In genomic region chr8:107295450-107295849, GRCm38 (mm10) we compare ENCODE assay signal across 12 mouse cellular contexts. TPM values are rescaled to one million over a fixed set of nuclear protein-coding genes. Genes with fewer than 3 reads are reported as not detected.
DNase-seq lines count a peak whose midpoint lies in the region; ATAC-seq and TF ChIP-seq lines count a peak whose summit lies in the region.
"Had no signal": no experiment of that assay in that cellular context is flagged by ENCODE, and none has a peak within 500 bp of the region (broad histone marks: within the 10 kb centered on the region; RNA-seq: fewer than 3 reads in every experiment).

No protein-coding gene starts in this region.

- TF ChIP-seq EP300 in stomach, postnatal 0 days (optimal IDR thresholded peaks at IDR 0.05), result no peak

- H3K9me3 ChIP-seq in forebrain, embryonic 10.5 days, result no peaks in the 10 kb centered on the region
- H3K9me3 ChIP-seq in forebrain, embryonic 13.5 days (replicated peaks), result no peaks in the 10 kb centered on the region
- H3K9me3 ChIP-seq in stomach, embryonic 14.5 days (ENCODE audit: control insufficient read depth, low read depth, low read length), result no peaks in the 10 kb centered on the region
- no peaks in the 10 kb centered on the region for H3K9me3 ChIP-seq in stomach, postnatal 0 days (ENCODE audit: control insufficient read depth, low read length)

- TF ChIP-seq POLR2A in kidney, adult 2 months (IDR thresholded peaks at IDR 0.05; ENCODE audit: low read depth, low read length), result no peak

- H3K4me1 ChIP-seq in forebrain, embryonic 10.5 days, result peaks cover 27% of the 10 kb centered on the region
- peaks cover 16% of the 10 kb centered on the region for H3K4me1 ChIP-seq in forebrain, embryonic 13.5 days
- H3K4me1 ChIP-seq in kidney, adult 2 months (ENCODE audit: control insufficient read depth, insufficient read depth, low read length), result peaks cover 6% of the 10 kb centered on the region; the same call in 1 of the 2 replicates
- peaks cover 6% of the 10 kb centered on the region; the same call in 1 of the 2 replicates for H3K4me1 ChIP-seq in stomach, embryonic 14.5 days (ENCODE audit: control insufficient read depth, insufficient read depth, low read length)
- H3K4me1 ChIP-seq in stomach, postnatal 0 days (replicated peaks; ENCODE audit: control insufficient read depth, insufficient read depth), result no peaks in the 10 kb centered on the region

- no peak overlapping the region for H3K27ac ChIP-seq in forebrain, embryonic 10.5 days
- no peak overlapping the region for H3K27ac ChIP-seq in forebrain, embryonic 13.5 days
- peak overlapping the region; percentile 38; the same call in 1 of the 2 replicates for H3K27ac ChIP-seq in kidney, adult 2 months (ENCODE audit: insufficient read depth, low read depth, low read length)
- H3K27ac ChIP-seq in stomach, embryonic 14.5 days (ENCODE audit: low read length), result no peak overlapping the region
- no peak overlapping the region for H3K27ac ChIP-seq in stomach, postnatal 0 days (replicated peaks)

- ATAC-seq in forebrain, embryonic 13.5 days, result no peak
- ATAC-seq in stomach, embryonic 14.5 days (ENCODE audit: insufficient number of reproducible peaks, insufficient read depth, low FRiP score, low read depth), result no peak
- ATAC-seq in stomach, postnatal 0 days (ENCODE audit: low FRiP score, low TSS enrichment), result no peak
- ATAC-seq: lung, postnatal 0 days had no signal

- H3K9ac ChIP-seq in forebrain, embryonic 13.5 days, result no peak overlapping the region
- no peak overlapping the region for H3K9ac ChIP-seq in stomach, embryonic 14.5 days (replicated peaks; ENCODE audit: low read depth, low read length)
- H3K9ac ChIP-seq in stomach, postnatal 0 days (ENCODE audit: low read length), result no peak overlapping the region

- no peak overlapping the region for H3K4me2 ChIP-seq in forebrain, embryonic 13.5 days
- peak overlapping the region; percentile 64; the same call in 1 of the 2 replicates for H3K4me2 ChIP-seq in stomach, embryonic 14.5 days (replicated peaks; ENCODE audit: low read depth, low read length)
- H3K4me2 ChIP-seq in stomach, postnatal 0 days (replicated peaks; ENCODE audit: low read depth), result no peak overlapping the region

- peak overlapping the region; percentile 98; the same call in 1 of the 2 replicates for H3K4me3 ChIP-seq in forebrain, embryonic 10.5 days
- H3K4me3 ChIP-seq in forebrain, embryonic 13.5 days, result no peak overlapping the region
- no peak overlapping the region for H3K4me3 ChIP-seq in kidney, adult 2 months (ENCODE audit: insufficient read depth, low read depth, low read length)
- no peak overlapping the region for H3K4me3 ChIP-seq in stomach, embryonic 14.5 days (ENCODE audit: low read depth, low read length)
- H3K4me3 ChIP-seq in stomach, postnatal 0 days (ENCODE audit: low read depth, low read length), result no peak overlapping the region

- DNase-seq in forebrain, embryonic 10.5 days (ENCODE audit: extremely low spot score, low spot score), result no peak
- DNase-seq in kidney, adult 2 months, result no peak
- DNase-seq in kidney, postnatal 4 days, result no peak
- DNase-seq in stomach, postnatal 0 days (ENCODE audit: low spot score), result no peak
- no peak for DNase-seq in right cerebral cortex, postnatal 25 days
- no peak for DNase-seq in B cell, adult 2 months
- DNase-seq: adrenal gland, postnatal 25 days; cerebellum, adult 11-12 months; kidney, adult 18-20 months had no signal

- H3K36me3 ChIP-seq in forebrain, embryonic 10.5 days (replicated peaks), result peaks cover 13% of the 10 kb centered on the region
- H3K36me3 ChIP-seq in forebrain, embryonic 13.5 days (ENCODE audit: poor library complexity, severe bottlenecking), result no peaks in the 10 kb centered on the region
- peaks cover 2% of the 10 kb centered on the region; the same call in 1 of the 2 replicates for H3K36me3 ChIP-seq in kidney, adult 2 months (ENCODE audit: control insufficient read depth, insufficient read depth, low read length)
- H3K36me3 ChIP-seq in stomach, embryonic 14.5 days (ENCODE audit: control insufficient read depth, insufficient read depth, low read length), result peaks cover 2% of the 10 kb centered on the region; the same call in 1 of the 2 replicates
- H3K36me3 ChIP-seq in stomach, postnatal 0 days (ENCODE audit: control insufficient read depth, insufficient read depth, low read length), result no peaks in the 10 kb centered on the region

- WGBS in forebrain, embryonic 10.5 days, result 89% methylated on average over 1 of the region's 1 CpGs
- 90% methylated on average over 1 of the region's 1 CpGs for WGBS in forebrain, embryonic 13.5 days
- WGBS in kidney, adult 2 months, result 56% methylated on average over 1 of the region's 1 CpGs
- 89% methylated on average over 1 of the region's 1 CpGs for WGBS in stomach, embryonic 14.5 days
- WGBS in stomach, postnatal 0 days, result 82% methylated on average over 1 of the region's 1 CpGs

- no peak for TF ChIP-seq CTCF in kidney, adult 2 months (conservative IDR thresholded peaks at IDR 0.05; ENCODE audit: insufficient read depth, insufficient read length, low read depth, low read length)
- no peak for TF ChIP-seq CTCF in stomach, postnatal 0 days (IDR thresholded peaks at IDR 0.05; ENCODE audit: low read depth)

- no peaks in the 10 kb centered on the region for H3K27me3 ChIP-seq in forebrain, embryonic 10.5 days (ENCODE audit: poor library complexity, severe bottlenecking)
- H3K27me3 ChIP-seq in forebrain, embryonic 13.5 days, result no peaks in the 10 kb centered on the region
- H3K27me3 ChIP-seq in kidney, adult 2 months (replicated peaks; ENCODE audit: control insufficient read depth, insufficient read depth, low read length), result no peaks in the 10 kb centered on the region
- H3K27me3 ChIP-seq in stomach, embryonic 14.5 days (ENCODE audit: control insufficient read depth, insufficient read depth, low read length), result no peaks in the 10 kb centered on the region
- H3K27me3 ChIP-seq in stomach, postnatal 0 days (ENCODE audit: control insufficient read depth, insufficient read depth, low read length), result no peaks in the 10 kb centered on the region

RNA-seq across cellular contexts. Expression of gene Nfat5, which starts 2.2 kb away (rescaled TPM):
- 7.6 and 7.8 TPM in 2 replicates for polyA plus RNA-seq in forebrain, embryonic 10.5 days (2016; fragmentation: Nextera tagmentation; extraction: Ambion mirVana)
- 9.9 and 10.2 TPM in 2 replicates for polyA plus RNA-seq in forebrain, embryonic 13.5 days (2015; fragmentation: Nextera tagmentation; extraction: Ambion mirVana)
- polyA plus RNA-seq in kidney, adult 2 months (2012; rRNA removed), result 26.0 and 26.1 TPM in 2 replicates
- polyA plus RNA-seq in stomach, embryonic 14.5 days (2014; fragmentation: Nextera tagmentation; extraction: Ambion mirVana), result 19.0 and 20.7 TPM in 2 replicates
- 4.8 and 5.8 TPM in 2 replicates for polyA plus RNA-seq in stomach, postnatal 0 days (2015; fragmentation: Nextera tagmentation; extraction: Ambion mirVana)
